Mouse (Mus musculus) left cerebral cortex, adult 2 months (tissue): ENCODE measurements at regions not wholly inside any gene's neighbourhood (a gene's known extent, or its start where the extent isn't known, plus 50 kb on each side); places are given as distances from the start of the nearest gene placed in this dataset.

Source experiments
- DNase-seq, 2 experiments: peaks; one replicate each; pipeline ENCODE4 v3.0.0; 2021 to 2022; ENCODE audit warnings: low spot score in 2 of 2, mixed read lengths in 1 of 2; ENCODE audit errors: extremely low spot score in 1 of 2
- H3K27ac ChIP-seq: fragments of 200-600 bp; 2 replicates; pipeline ENCODE4 v1.8.1; 2022
- H3K4me3 ChIP-seq: fragments of 200-600 bp; 2 replicates; pipeline ENCODE4 v1.8.1; 2022
- CTCF ChIP-seq: fragments of 200-600 bp; IDR thresholded peaks from 2 replicates; pipeline ENCODE4 v1.8.1; 2022; ENCODE audit warnings: antibody characterized with exemption, mild to moderate bottlenecking, moderate library complexity
- intact Hi-C: fragments of 180-260 bp; cut with DNase I; formaldehyde crosslinking; loops from one replicate; pipeline ENCODE4 v1.15.1; 2025

DNA sequence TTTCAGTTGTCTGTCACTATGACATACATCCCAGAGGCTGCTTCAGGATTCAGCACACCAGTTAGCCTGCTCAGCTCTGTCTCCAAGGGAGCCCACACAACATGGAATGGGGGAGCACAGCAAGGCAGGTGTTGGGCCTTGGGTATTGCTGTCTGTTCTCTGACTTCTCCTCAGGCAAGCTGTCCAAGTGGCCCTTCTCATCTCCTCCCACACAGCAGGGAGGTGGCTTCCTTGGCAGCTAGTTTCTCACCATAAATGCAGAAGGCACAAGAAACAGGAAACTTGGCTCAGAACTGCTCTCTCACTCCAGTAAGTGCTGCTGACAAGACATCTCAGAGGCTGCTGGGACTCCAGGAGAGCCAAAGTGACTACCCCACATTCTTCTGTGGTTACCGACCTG lies 64.6 kb downstream of the Htr5a start:
- no peak for TF ChIP-seq CTCF
- DNase-seq = peak; percentile 13 to 48
- intact Hi-C loops = loop anchor here (1.0 kb wide), 1 partner anchor 32 kb away; no protein-coding TSS in a partner anchor
- Histone ChIP-seq H3K27ac (no peak overlapping the region), H3K4me3 (no peak overlapping the region)

GRCm38 (mm10) chr5:27908329-27908960 lies 66.5 kb downstream of the Htr5a start:
- DNase-seq = no peak
- TF ChIP-seq CTCF = no peak
- H3K4me3 ChIP-seq = no peak overlapping the region
- H3K27ac ChIP-seq = no peak overlapping the region
- intact Hi-C loops = no loop called here
